Mouse (Mus musculus): Measurements from ENCODE around the gene Pdxdc1. TPM values are rescaled to one million over a fixed set of nuclear protein-coding genes. Genes with fewer than 3 reads are reported as not detected.
"Not testable (repeated sequence)": the region's sequence is repeated elsewhere in the genome, so short reads cannot be mapped to it uniquely, and the experiment has no call there.

The Pdxdc1 gene
- polyA plus RNA-seq (2016; fragmentation: Nextera tagmentation; extraction: Ambion mirVana), result 65.1 and 86.5 TPM in 2 replicates

- Histone ChIP-seq H3K9me3 (replicated peaks) (no peaks in the 10 kb centered on the region), H3K27me3 (ENCODE audit: low read depth, poor library complexity, severe bottlenecking) (no peaks in the 10 kb centered on the region), H3K4me1 (peaks cover 14% of the 10 kb centered on the region), H3K4me3 (peak within 1 kb of the TSS; percentile 89), H3K36me3 (no peaks in the 10 kb centered on the region), H3K27ac (peak within 1 kb of the TSS; percentile 90)
- WGBS, result under 1% methylated on average over 56 of the region's 57 CpGs
- peak; percentile 97 for DNase-seq (ENCODE audit: low spot score)
These were observed at the start of gene Pdxdc1, which contains the start of gene Mpv17l for GRCm38 (mm10) chr16:13902888-13903483. Gene Pdxdc1 (minus strand): TSS chr16:13903131. Gene Mpv17l (plus strand): TSS chr16:13903161.

- Histone ChIP-seq H3K9me3 (replicated peaks) (no peaks in the 10 kb centered on the region), H3K27ac (no peak overlapping the region), H3K4me1 (no peaks in the 10 kb centered on the region), H3K4me3 (no peak overlapping the region), H3K36me3 (no peaks in the 10 kb centered on the region), H3K27me3 (ENCODE audit: low read depth, poor library complexity, severe bottlenecking) (no peaks in the 10 kb centered on the region)
- 80% methylated on average over 3 of the region's 3 CpGs for WGBS
- DNase-seq (ENCODE audit: low spot score), result no peak
These were observed 48.3 kb upstream of the Pdxdc1 start for GRCm38 (mm10) chr16:13951245-13951644.

GRCm38 (mm10) chr16:13946306-13946705, 43.4 kb upstream of the Pdxdc1 start:
- Histone ChIP-seq H3K27me3 (ENCODE audit: low read depth, poor library complexity, severe bottlenecking) (peaks cover 13% of the 10 kb centered on the region), H3K4me3 (no peak overlapping the region), H3K36me3 (no peaks in the 10 kb centered on the region), H3K4me1 (0 out of 2 replicates have a peak, but pooled peaks cover under 1% of the 10 kb centered on the region), H3K9me3 (replicated peaks) (no peaks in the 10 kb centered on the region), H3K27ac (no peak overlapping the region)
- DNase-seq (ENCODE audit: low spot score), result no peak
- WGBS, result 88% methylated on average over 1 of the region's 1 CpGs

- H3K27ac ChIP-seq, result no peak overlapping the region
- peaks cover 25% of the 10 kb centered on the region for H3K27me3 ChIP-seq (ENCODE audit: low read depth, poor library complexity, severe bottlenecking)
- H3K9me3 ChIP-seq (replicated peaks), result no peaks in the 10 kb centered on the region
- 77% methylated on average over 4 of the region's 4 CpGs for WGBS
- no peak overlapping the region for H3K4me3 ChIP-seq
- H3K36me3 ChIP-seq, result no peaks in the 10 kb centered on the region
- H3K4me1 ChIP-seq, result peaks cover 11% of the 10 kb centered on the region
- DNase-seq (ENCODE audit: low spot score), result no peak
These were observed 42.2 kb upstream of the Pdxdc1 start for GRCm38 (mm10) chr16:13945153-13945552.

- H3K4me3 ChIP-seq, result no peak overlapping the region
- WGBS, result 93% methylated on average over 5 of the region's 5 CpGs
- H3K4me1 ChIP-seq, result peaks cover 11% of the 10 kb centered on the region
- no peak for DNase-seq (ENCODE audit: low spot score)
- no peaks in the 10 kb centered on the region for H3K36me3 ChIP-seq
- H3K9me3 ChIP-seq (replicated peaks), result no peaks in the 10 kb centered on the region
- no peak overlapping the region for H3K27ac ChIP-seq
- H3K27me3 ChIP-seq (ENCODE audit: low read depth, poor library complexity, severe bottlenecking), result peaks cover 26% of the 10 kb centered on the region
These were observed 41.8 kb upstream of the Pdxdc1 start for GRCm38 (mm10) chr16:13944752-13945151.

GRCm38 (mm10) chr16:13944178-13944577, 41.2 kb upstream of the Pdxdc1 start:
- H3K36me3 ChIP-seq, result no peaks in the 10 kb centered on the region
- no peaks in the 10 kb centered on the region for H3K9me3 ChIP-seq (replicated peaks)
- H3K27ac ChIP-seq, result no peak overlapping the region
- no peak for DNase-seq (ENCODE audit: low spot score)
- peaks cover 26% of the 10 kb centered on the region for H3K27me3 ChIP-seq (ENCODE audit: low read depth, poor library complexity, severe bottlenecking)
- H3K4me1 ChIP-seq, result peaks cover 11% of the 10 kb centered on the region
- no peak overlapping the region for H3K4me3 ChIP-seq
- WGBS, result 44% methylated on average over 4 of the region's 4 CpGs

- Histone ChIP-seq H3K9me3 (replicated peaks) (no peaks in the 10 kb centered on the region), H3K27ac (peak overlapping the region; percentile 70), H3K36me3 (no peaks in the 10 kb centered on the region), H3K4me3 (peak overlapping the region; percentile 70), H3K4me1 (peaks cover 11% of the 10 kb centered on the region), H3K27me3 (ENCODE audit: low read depth, poor library complexity, severe bottlenecking) (peaks cover 26% of the 10 kb centered on the region)
- WGBS, result 2% methylated on average over 34 of the region's 34 CpGs
- no peak for DNase-seq (ENCODE audit: low spot score)
These were observed 38.0 kb upstream of the Pdxdc1 start for GRCm38 (mm10) chr16:13940847-13941395.

- peak overlapping the region; percentile 70 for H3K4me3 ChIP-seq
- no peaks in the 10 kb centered on the region for H3K36me3 ChIP-seq
- H3K27ac ChIP-seq, result peak overlapping the region; percentile 70
- DNase-seq (ENCODE audit: low spot score), result peak; percentile 74
- H3K27me3 ChIP-seq (ENCODE audit: low read depth, poor library complexity, severe bottlenecking), result peaks cover 26% of the 10 kb centered on the region
- no peaks in the 10 kb centered on the region for H3K9me3 ChIP-seq (replicated peaks)
- 5% methylated on average over 28 of the region's 28 CpGs for WGBS
- peaks cover 11% of the 10 kb centered on the region for H3K4me1 ChIP-seq
These were observed 37.4 kb upstream of the Pdxdc1 start for GRCm38 (mm10) chr16:13940139-13940846.

GRCm38 (mm10) chr16:13927456-13928075, 24.6 kb upstream of the Pdxdc1 start:
- Histone ChIP-seq H3K4me1 (no peaks in the 10 kb centered on the region), H3K36me3 (no peaks in the 10 kb centered on the region), H3K27me3 (ENCODE audit: low read depth, poor library complexity, severe bottlenecking) (no peaks in the 10 kb centered on the region), H3K4me3 (no peak overlapping the region), H3K9me3 (replicated peaks) (no peaks in the 10 kb centered on the region), H3K27ac (no peak overlapping the region)
- 84% methylated on average over 4 of the region's 4 CpGs for WGBS
- DNase-seq (ENCODE audit: low spot score), result no peak

- 98% methylated on average over 5 of the region's 5 CpGs for WGBS
These were observed 20.0 kb upstream of the Pdxdc1 start for GRCm38 (mm10) chr16:13922966-13923365.

GRCm38 (mm10) chr16:13922499-13922898, 19.6 kb upstream of the Pdxdc1 start:
- H3K9me3 ChIP-seq (replicated peaks); H3K4me3 ChIP-seq; H3K27me3 ChIP-seq (ENCODE audit: low read depth, poor library complexity, severe bottlenecking); H3K4me1 ChIP-seq; H3K27ac ChIP-seq; H3K36me3 ChIP-seq; DNase-seq (ENCODE audit: low spot score): not testable (repeated sequence)
- WGBS, result 90% methylated on average over 3 of the region's 3 CpGs

More at GRCm38 (mm10) chr16:13922966-13923365, 20.0 kb upstream of the Pdxdc1 start:
- not testable (repeated sequence) for H3K4me1 ChIP-seq; H3K27ac ChIP-seq; H3K9me3 ChIP-seq (replicated peaks); DNase-seq (ENCODE audit: low spot score); H3K27me3 ChIP-seq (ENCODE audit: low read depth, poor library complexity, severe bottlenecking); H3K4me3 ChIP-seq; H3K36me3 ChIP-seq

- no peaks in the 10 kb centered on the region for H3K4me1 ChIP-seq
- H3K9me3 ChIP-seq (replicated peaks), result no peaks in the 10 kb centered on the region
- H3K36me3 ChIP-seq, result no peaks in the 10 kb centered on the region
- no peak overlapping the region for H3K27ac ChIP-seq
- DNase-seq (ENCODE audit: low spot score), result no peak
- H3K27me3 ChIP-seq (ENCODE audit: low read depth, poor library complexity, severe bottlenecking), result no peaks in the 10 kb centered on the region
- WGBS, result 94% methylated on average over 7 of the region's 7 CpGs
- H3K4me3 ChIP-seq, result no peak overlapping the region
These were observed 18.9 kb upstream of the Pdxdc1 start for GRCm38 (mm10) chr16:13921781-13922180.

- DNase-seq (ENCODE audit: low spot score), result no peak
- WGBS, result 91% methylated on average over 6 of the region's 6 CpGs
- H3K27ac ChIP-seq, result no peak overlapping the region
These were observed 18.1 kb upstream of the Pdxdc1 start for GRCm38 (mm10) chr16:13921063-13921462.

More at GRCm38 (mm10) chr16:13921063-13921462, 18.1 kb upstream of the Pdxdc1 start:
- Histone ChIP-seq H3K9me3 (replicated peaks) (no peaks in the 10 kb centered on the region), H3K4me3 (no peak overlapping the region), H3K4me1 (no peaks in the 10 kb centered on the region), H3K27me3 (ENCODE audit: low read depth, poor library complexity, severe bottlenecking) (no peaks in the 10 kb centered on the region), H3K36me3 (no peaks in the 10 kb centered on the region)

All from limb, embryonic 10.5 days (tissue).